Comparison of ENCODE assay signal across 11 mouse cellular contexts in the genomic region with DNA sequence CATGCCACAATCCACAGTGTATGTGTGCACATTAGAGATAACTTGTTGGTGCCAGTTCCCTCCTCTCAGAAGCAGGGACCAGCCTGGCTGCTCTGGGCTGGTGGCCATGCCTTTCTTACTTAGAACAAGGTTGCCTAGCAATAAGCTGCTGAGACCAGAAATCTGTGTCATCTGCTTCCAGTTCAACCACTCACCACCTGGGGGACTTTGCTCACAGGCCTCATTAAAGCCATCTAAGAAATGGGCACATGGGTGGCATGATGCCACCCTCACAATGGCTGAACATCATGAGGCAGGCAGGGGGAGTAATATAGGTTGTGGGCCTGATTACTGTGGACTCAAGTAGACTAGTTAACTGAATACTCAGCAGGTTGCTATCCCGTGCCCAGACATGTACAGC. TPM values are rescaled to one million over a fixed set of nuclear protein-coding genes. Genes with fewer than 3 reads are reported as not detected.
DNase-seq lines count a peak whose midpoint lies in the region; ATAC-seq and TF ChIP-seq lines count a peak whose summit lies in the region.
"Had no signal": no experiment of that assay in that cellular context is flagged by ENCODE, and none has a peak within 500 bp of the region (broad histone marks: within the 10 kb centered on the region; RNA-seq: fewer than 3 reads in every experiment).

No protein-coding gene starts in this region.

- no peaks in the 10 kb centered on the region for H3K9me3 ChIP-seq in hindbrain, embryonic 15.5 days
- H3K9me3 ChIP-seq in hindbrain, embryonic 12.5 days (replicated peaks) = no peaks in the 10 kb centered on the region
- H3K9me3 ChIP-seq: embryonic facial prominence, embryonic 15.5 days; limb, embryonic 12.5 days; neural tube, embryonic 13.5 days had no signal

- H3K27ac ChIP-seq in hindbrain, embryonic 15.5 days (replicated peaks) = peak overlapping the region; percentile 26; the same call in 1 of the 2 replicates
- H3K27ac ChIP-seq in hindbrain, embryonic 12.5 days = no peak overlapping the region
- no peak overlapping the region for H3K27ac ChIP-seq in cortical plate, adult 2 months (ENCODE audit: insufficient read depth, low read length)
- no peak overlapping the region for H3K27ac ChIP-seq in kidney, adult 2 months (ENCODE audit: insufficient read depth, low read depth, low read length)
- H3K27ac ChIP-seq: embryonic facial prominence, embryonic 15.5 days; limb, embryonic 12.5 days; neural tube, embryonic 13.5 days had no signal

- no peak overlapping the region for H3K4me2 ChIP-seq in hindbrain, embryonic 15.5 days
- H3K4me2 ChIP-seq in hindbrain, embryonic 12.5 days (replicated peaks) = no peak overlapping the region
- H3K4me2 ChIP-seq: embryonic facial prominence, embryonic 15.5 days; limb, embryonic 12.5 days; neural tube, embryonic 13.5 days had no signal

- peaks cover 31% of the 10 kb centered on the region for H3K4me1 ChIP-seq in hindbrain, embryonic 15.5 days (replicated peaks)
- H3K4me1 ChIP-seq in hindbrain, embryonic 12.5 days = peaks cover 24% of the 10 kb centered on the region
- peaks cover 2% of the 10 kb centered on the region; the same call in 1 of the 2 replicates for H3K4me1 ChIP-seq in cortical plate, adult 2 months (ENCODE audit: control insufficient read depth, insufficient read depth, low read length)
- peaks cover 7% of the 10 kb centered on the region for H3K4me1 ChIP-seq in kidney, adult 2 months (ENCODE audit: control insufficient read depth, insufficient read depth, low read length)

- no peaks in the 10 kb centered on the region for H3K36me3 ChIP-seq in hindbrain, embryonic 15.5 days
- no peaks in the 10 kb centered on the region for H3K36me3 ChIP-seq in hindbrain, embryonic 12.5 days
- no peaks in the 10 kb centered on the region for H3K36me3 ChIP-seq in kidney, adult 2 months (ENCODE audit: control insufficient read depth, insufficient read depth, low read length)
- H3K36me3 ChIP-seq: embryonic facial prominence, embryonic 15.5 days; limb, embryonic 12.5 days; neural tube, embryonic 13.5 days had no signal

- no peak overlapping the region for H3K9ac ChIP-seq in hindbrain, embryonic 15.5 days
- H3K9ac ChIP-seq in hindbrain, embryonic 12.5 days = no peak overlapping the region
- H3K9ac ChIP-seq: embryonic facial prominence, embryonic 15.5 days; limb, embryonic 12.5 days; neural tube, embryonic 13.5 days had no signal

- DNase-seq in ES-CJ7 (ENCODE audit: low read depth, low spot score) = peak; percentile 20
- no peak for DNase-seq in kidney, adult 2 months
- DNase-seq in gastrocnemius, postnatal 10 days = no peak

- ATAC-seq in hindbrain, embryonic 15.5 days (ENCODE audit: low FRiP score, low read depth) = peak; percentile 47
- no peak for ATAC-seq in hindbrain, embryonic 12.5 days (ENCODE audit: low FRiP score)
- peak; percentile 30 for ATAC-seq in megakaryocyte-erythroid progenitor cell, adult 5-6 weeks (replicated peaks; ENCODE audit: low FRiP score, low TSS enrichment, poor library complexity, severe bottlenecking)
- no peak for ATAC-seq in granulocyte monocyte progenitor cell, adult 5-6 weeks (replicated peaks; ENCODE audit: poor library complexity, severe bottlenecking)

- no peak overlapping the region for H3K4me3 ChIP-seq in hindbrain, embryonic 15.5 days
- H3K4me3 ChIP-seq in hindbrain, embryonic 12.5 days = no peak overlapping the region
- no peak overlapping the region for H3K4me3 ChIP-seq in cortical plate, adult 2 months (ENCODE audit: insufficient read depth, low read length)
- H3K4me3 ChIP-seq in kidney, adult 2 months (ENCODE audit: insufficient read depth, low read depth, low read length) = no peak overlapping the region
- H3K4me3 ChIP-seq: embryonic facial prominence, embryonic 15.5 days; limb, embryonic 12.5 days; neural tube, embryonic 13.5 days had no signal

- no peaks in the 10 kb centered on the region for H3K27me3 ChIP-seq in hindbrain, embryonic 15.5 days
- peaks cover 4% of the 10 kb centered on the region; the same call in 1 of the 2 replicates for H3K27me3 ChIP-seq in hindbrain, embryonic 12.5 days
- H3K27me3 ChIP-seq in kidney, adult 2 months (replicated peaks; ENCODE audit: control insufficient read depth, insufficient read depth, low read length) = no peaks in the 10 kb centered on the region
- H3K27me3 ChIP-seq: embryonic facial prominence, embryonic 15.5 days; limb, embryonic 12.5 days; neural tube, embryonic 13.5 days had no signal

- TF ChIP-seq POLR2A in cortical plate, adult 2 months (IDR thresholded peaks at IDR 0.05; ENCODE audit: extremely low read depth, insufficient read depth, low read length) = no peak
- no peak for TF ChIP-seq POLR2A in kidney, adult 2 months (IDR thresholded peaks at IDR 0.05; ENCODE audit: low read depth, low read length)

- 0 out of 2 replicates have a peak, but pooled peaks have one; percentile 12 for TF ChIP-seq CTCF in cortical plate, adult 2 months (IDR thresholded peaks at IDR 0.05; ENCODE audit: extremely low read depth, insufficient read depth, low read length)
- TF ChIP-seq CTCF in kidney, adult 2 months (conservative IDR thresholded peaks at IDR 0.05; ENCODE audit: insufficient read depth, insufficient read length, low read depth, low read length) = no peak

- WGBS in hindbrain, embryonic 15.5 days = 76% methylated on average over 1 of the region's 1 CpGs
- WGBS in hindbrain, embryonic 12.5 days = 85% methylated on average over 1 of the region's 1 CpGs
- WGBS in kidney, adult 2 months = 92% methylated on average over 1 of the region's 1 CpGs

RNA-seq across cellular contexts. Expression of a gene that starts 1.3 kb away (rescaled TPM):
- 67.5 and 71.6 TPM in 2 replicates for polyA plus RNA-seq in hindbrain, embryonic 15.5 days (2015; fragmentation: Nextera tagmentation; extraction: Ambion mirVana)
- 85.7 and 94.8 TPM in 2 replicates for polyA plus RNA-seq in hindbrain, embryonic 12.5 days (2016; fragmentation: Nextera tagmentation; extraction: Ambion mirVana)
- polyA plus RNA-seq in cortical plate, adult 2 months (2012; rRNA removed) = 30.0 and 30.2 TPM in 2 replicates
- total RNA-seq in megakaryocyte-erythroid progenitor cell, adult 5-6 weeks (2014; fragmentation: Nextera tagmentation) = not detected in 2 replicates
- 0.05 and 0.65 TPM in 2 replicates for total RNA-seq in megakaryocyte-erythroid progenitor cell, adult 5-6 weeks (2017)
- 7.3 and 24.4 TPM in 2 replicates for total RNA-seq in granulocyte monocyte progenitor cell, adult 5-6 weeks (2014; fragmentation: Nextera tagmentation)
- total RNA-seq in granulocyte monocyte progenitor cell, adult 5-6 weeks (2017) = 7.5 TPM in 2 replicates
- 15.0 and 18.6 TPM in 2 replicates for polyA plus RNA-seq in kidney, adult 2 months (2012; rRNA removed)
- total RNA-seq in gastrocnemius, postnatal 10 days (2021) = 10 to 100 TPM; 17.2 to 17.5 TPM

Comparison
In these comparisons a context has a peak if more than half of its experiments do, and no peak if none do; other contexts are left out.
1. ATAC-seq: peak in hindbrain, embryonic 15.5 days (single experiment) and megakaryocyte-erythroid progenitor cell, adult 5-6 weeks (single experiment); none in hindbrain, embryonic 12.5 days (single experiment) and granulocyte monocyte progenitor cell, adult 5-6 weeks (single experiment).